Mouse (Mus musculus): ENCODE results near the gene Gprc5d.

Gene Gprc5d

GRCm38 (mm10) chr6:135066795-135067445, 51.2 kb downstream of the Gprc5d start:
- no peak for DNase-seq

GRCm38 (mm10) chr6:135065236-135065957, 52.7 kb downstream of the Gprc5d start, which contains the start of gene Gprc5a:
Gene Gprc5a (plus strand): TSS chr6:135065651.
- peak; percentile 37 for DNase-seq

- DNase-seq: no peak
These were observed 53.5 kb downstream of the Gprc5d start for GRCm38 (mm10) chr6:135064621-135065020.

GRCm38 (mm10) chr6:135060728-135061127, 57.4 kb downstream of the Gprc5d start:
- DNase-seq: no peak
